In the genomic region with DNA sequence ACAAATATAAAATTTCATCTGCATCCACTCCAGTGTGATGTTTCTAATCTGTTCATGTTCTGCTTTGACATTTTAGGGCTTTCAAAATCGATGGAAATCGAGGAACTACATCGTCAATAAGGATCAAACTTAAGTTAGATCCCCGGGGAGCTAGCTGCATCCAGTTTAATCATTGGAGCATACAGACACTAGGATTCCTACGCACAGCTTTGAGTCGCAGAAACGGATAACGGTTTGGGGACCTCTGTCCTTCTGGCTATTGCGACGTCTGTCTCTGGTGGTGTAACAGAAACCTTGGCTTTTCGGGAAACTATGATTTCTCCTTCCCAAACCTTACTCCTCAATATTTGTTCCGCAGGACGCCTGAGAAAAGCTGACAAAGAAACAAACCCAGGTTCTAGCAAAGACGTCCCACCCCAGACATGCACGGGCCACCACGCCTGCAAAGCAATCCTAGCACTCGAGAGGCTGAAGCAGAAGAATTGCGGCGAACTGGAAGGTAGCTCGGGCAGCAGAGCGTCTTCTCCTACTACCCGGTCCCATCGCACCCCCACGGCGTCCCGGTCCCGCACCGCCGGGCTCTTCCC, we compare ENCODE assay signal across 8 mouse cellular contexts. TPM values are rescaled to one million over a fixed set of nuclear protein-coding genes. Genes with fewer than 3 reads are reported as not detected.
DNase-seq lines count a peak whose midpoint lies in the region; ATAC-seq and TF ChIP-seq lines count a peak whose summit lies in the region.

No protein-coding gene starts in this region.

- H3K36me3 ChIP-seq in liver, adult 2 months (ENCODE audit: control insufficient read depth, insufficient read depth, low read length) = peaks cover under 1% of the 10 kb centered on the region; the same call in 1 of the 2 replicates
- peaks cover 3% of the 10 kb centered on the region for H3K36me3 ChIP-seq in liver, embryonic 16.5 days (ENCODE audit: control insufficient read depth, insufficient read depth)

- DNase-seq in liver, adult 2 months (ENCODE audit: extremely low read depth, low read depth, low spot score) = peak; percentile 7
- no peak for DNase-seq in liver
- peak; percentile 53 for DNase-seq in brain, embryonic 14.5 days (ENCODE audit: low read depth)
- peak; percentile 8 for DNase-seq in forelimb bud, embryonic 11.5 days (ENCODE audit: low read depth, low spot score)
- DNase-seq in Muller cell, postnatal 12 days (ENCODE audit: inconsistent ontology term) = no peak
- no peak for DNase-seq in right cerebral cortex, postnatal 36 days (ENCODE audit: low spot score in 2 of 2)
- DNase-seq in cerebellum, adult 9-11 months = no peak

- no peak overlapping the region for H3K27ac ChIP-seq in liver, adult 2 months (replicated peaks; ENCODE audit: insufficient read depth, low read depth, low read length)
- H3K27ac ChIP-seq in liver, embryonic 16.5 days (ENCODE audit: low read length) = peak overlapping the region; percentile 95

- peak overlapping the region; percentile 72 for H3K9ac ChIP-seq in liver, adult 2 months (ENCODE audit: low read depth, low read length)
- H3K9ac ChIP-seq in liver, embryonic 16.5 days (ENCODE audit: low read depth, low read length) = peak overlapping the region; percentile 96

- peak overlapping the region; percentile 92 for H3K4me2 ChIP-seq in liver, embryonic 16.5 days (ENCODE audit: low read depth, low read length)

- ATAC-seq in liver, embryonic 16.5 days (ENCODE audit: low read depth) = no peak; the same call in 1 of the 2 replicates

- H3K9me3 ChIP-seq in liver, embryonic 16.5 days (replicated peaks; ENCODE audit: control insufficient read depth, low read length) = no peaks in the 10 kb centered on the region

- no peaks in the 10 kb centered on the region for H3K27me3 ChIP-seq in liver, adult 2 months (ENCODE audit: control insufficient read depth, insufficient read depth, low read length)
- H3K27me3 ChIP-seq in liver, embryonic 16.5 days (ENCODE audit: control insufficient read depth, insufficient read depth, low read depth, low read length) = no peaks in the 10 kb centered on the region

- 2% methylated on average over 29 of the region's 29 CpGs for WGBS in liver, adult 2 months
- WGBS in liver, embryonic 16.5 days (ENCODE audit: insufficient replicate concordance) = under 1% methylated on average over 29 of the region's 29 CpGs

- TF ChIP-seq CTCF in liver, adult 2 months (IDR thresholded peaks at IDR 0.05; ENCODE audit: low read depth, low read length) = no peak
- no peak for TF ChIP-seq CTCF in brain, embryonic 14.5 days (IDR thresholded peaks at IDR 0.05; ENCODE audit: borderline replicate concordance, extremely low read depth, insufficient read depth, insufficient read length)

- no peaks in the 10 kb centered on the region for H3K4me1 ChIP-seq in liver, adult 2 months (ENCODE audit: control insufficient read depth, insufficient read depth, low read length)
- peaks cover 11% of the 10 kb centered on the region for H3K4me1 ChIP-seq in liver, embryonic 16.5 days (ENCODE audit: control insufficient read depth, low read depth, low read length)

- H3K79me2 ChIP-seq in liver, adult 2 months (ENCODE audit: control insufficient read depth, insufficient read depth, low read length) = no peaks in the 10 kb centered on the region; the same call in 1 of the 2 replicates

- no peak for TF ChIP-seq POLR2A in liver, adult 2 months (IDR thresholded peaks at IDR 0.05; ENCODE audit: extremely low read depth, insufficient read depth, low read length)
- TF ChIP-seq POLR2A in brain, embryonic 14.5 days (IDR thresholded peaks at IDR 0.05; ENCODE audit: borderline replicate concordance, extremely low read depth, insufficient read depth, insufficient read length, poor library complexity, severe bottlenecking) = no peak

- peak overlapping the region; percentile 71 for H3K4me3 ChIP-seq in liver, adult 2 months (ENCODE audit: insufficient read depth, low read depth, low read length)
- H3K4me3 ChIP-seq in liver, embryonic 16.5 days (ENCODE audit: low read depth, low read length) = peak overlapping the region; percentile 95

RNA-seq across cellular contexts. Expression of gene Scoc, which starts 16.4 kb away (rescaled TPM):
- total RNA-seq in liver, adult 2 months (2014; rRNA removed) = 9.3 and 16.4 TPM in 2 replicates
- polyA plus RNA-seq in liver, adult 2 months (2012; rRNA removed) = 3.5 and 4.2 TPM in 2 replicates
- polyA plus RNA-seq in brain, embryonic 14.5 days (2012; rRNA removed) = 138 and 160 TPM in 2 replicates
- 45.7 and 52.9 TPM in 2 replicates for polyA plus RNA-seq in liver, embryonic 16.5 days (2015; fragmentation: Nextera tagmentation; extraction: Ambion mirVana)

RNA-seq across cellular contexts. Expression of gene Clgn, which starts 52.1 kb away (rescaled TPM):
- not detected in 2 replicates for total RNA-seq in liver, adult 2 months (2014; rRNA removed)
- polyA plus RNA-seq in liver, adult 2 months (2012; rRNA removed) = not detected in 2 replicates
- 5.0 and 7.1 TPM in 2 replicates for polyA plus RNA-seq in brain, embryonic 14.5 days (2012; rRNA removed)
- polyA plus RNA-seq in liver, embryonic 16.5 days (2015; fragmentation: Nextera tagmentation; extraction: Ambion mirVana) = 0.20 and 0.30 TPM in 2 replicates

Comparison
In these comparisons a context has a peak if more than half of its experiments do, and no peak if none do; other contexts are left out.
1. DNase-seq: peak in liver, adult 2 months (single experiment), brain, embryonic 14.5 days (single experiment) and forelimb bud, embryonic 11.5 days (single experiment); none in liver (single experiment), Muller cell, postnatal 12 days (single experiment), right cerebral cortex, postnatal 36 days (0 of 2) and cerebellum, adult 9-11 months (single experiment).